Mouse (Mus musculus): ENCODE measurements at regions not wholly inside any gene's neighbourhood (a gene's known extent, or its start where the extent isn't known, plus 50 kb on each side); places are given as distances from the start of the nearest gene placed in this dataset.

GRCm38 (mm10) chr3:137790340-137790739, 73.9 kb upstream of the H2afz start:
- no peak for DNase-seq (ENCODE audit: low read depth, low spot score)

GRCm38 (mm10) chr3:137795754-137796315, 68.5 kb upstream of the H2afz start:
- no peak for DNase-seq (ENCODE audit: low read depth, low spot score)

GRCm38 (mm10) chr3:137798769-137799168, 65.5 kb upstream of the H2afz start:
- DNase-seq (ENCODE audit: low read depth, low spot score) = no peak

GRCm38 (mm10) chr3:137801402-137802020, 62.8 kb upstream of the H2afz start:
- no peak for DNase-seq (ENCODE audit: low read depth, low spot score)

- DNase-seq (ENCODE audit: low read depth, low spot score) = no peak
These were observed 56.9 kb upstream of the H2afz start for GRCm38 (mm10) chr3:137807423-137807822.

GRCm38 (mm10) chr3:137807913-137808684, 56.2 kb upstream of the H2afz start:
- DNase-seq (ENCODE audit: low read depth, low spot score) = no peak

GRCm38 (mm10) chr3:137810123-137810522, 54.2 kb upstream of the H2afz start:
- DNase-seq (ENCODE audit: low read depth, low spot score) = no peak

Measured in telencephalon, adult 2 months (tissue).